Mouse (Mus musculus) embryonic facial prominence, embryonic 11.5 days (tissue): ENCODE measurements around the gene Foxred1. TPM values are rescaled to one million over a fixed set of nuclear protein-coding genes. Genes with fewer than 3 reads are reported as not detected.

ENCODE experiments used
- ATAC-seq: fragments of 200-750 bp; cut with Nextera tagmentation; replicated peaks from 2 replicates; pipeline ENCODE4 v1.8.0; 2017; ENCODE audit warnings: low read depth; ENCODE audit not compliant: insufficient number of reproducible peaks, low FRiP score, low TSS enrichment
- DNase-seq: peaks from one replicate; pipeline ENCODE4 v3.0.0-alpha.2; 2015; ENCODE audit warnings: low spot score
- H3K27ac ChIP-seq: fragments of 300-500 bp; sonication (generic); replicated peaks from 2 replicates; pipeline ENCODE4 v1.5.1; 2014; ENCODE audit warnings: mild to moderate bottlenecking, low read depth, low read length, control low read depth
- H3K27me3 ChIP-seq: fragments of 300-500 bp; sonication (generic); 2 replicates; pipeline ENCODE4 v1.6.1; 2014; ENCODE audit warnings: mild to moderate bottlenecking, low read length, moderate library complexity, mixed read lengths; ENCODE audit not compliant: control insufficient read depth, insufficient read depth
- H3K36me3 ChIP-seq: fragments of 300-500 bp; sonication (generic); replicated peaks from 2 replicates; pipeline ENCODE4 v1.6.1; 2014; ENCODE audit warnings: low read depth, mild to moderate bottlenecking, low read length, moderate library complexity, mixed read lengths; ENCODE audit not compliant: control insufficient read depth, insufficient read depth
- H3K4me1 ChIP-seq: fragments of 300-500 bp; sonication (generic); 2 replicates; pipeline ENCODE4 v1.6.1; 2014; ENCODE audit warnings: low read length, mixed read lengths; ENCODE audit not compliant: control insufficient read depth, insufficient read depth
- H3K4me2 ChIP-seq: fragments of 300-500 bp; sonication (generic); 2 replicates; pipeline ENCODE4 v1.6.1; 2014; ENCODE audit warnings: low read depth, mild to moderate bottlenecking, control low read depth, low read length, moderate library complexity
- H3K4me3 ChIP-seq: fragments of 300-500 bp; sonication (generic); 2 replicates; pipeline ENCODE4 v1.5.1; 2014; ENCODE audit warnings: low read depth, low read length, control low read depth
- H3K9ac ChIP-seq: fragments of 300-500 bp; sonication (generic); replicated peaks from 2 replicates; pipeline ENCODE4 v1.6.1; 2014; ENCODE audit warnings: mild to moderate bottlenecking, control low read depth, low read length
- H3K9me3 ChIP-seq: fragments of 300-500 bp; sonication (generic); replicated peaks from 2 replicates; pipeline ENCODE4 v1.6.1; 2016; ENCODE audit warnings: mild to moderate bottlenecking, low read length, inconsistent platforms, mixed read lengths; ENCODE audit not compliant: control insufficient read depth
- WGBS: fragments of 180-500 bp; shearing (Covaris S2); extraction: QIAGEN DNeasy Blood & Tissue Kit; methylation state at CpG from one replicate; pipeline ENCODE4 v1.1.7; 2014; 5-methylcytosine and 5-hydroxymethylcytosine counted together
- polyA plus RNA-seq: library from polyadenylated mRNA; unstranded; fragments of >200 nt; fragmentation: Nextera tagmentation; extraction: Ambion mirVana; gene quantifications from 2 replicates; pipeline ENCODE4 v1.2.1, GENCODE M21; 2014

Foxred1 gene
- polyA plus RNA-seq, 1 experiment from 2014 or later, result 28.7 TPM

DNA sequence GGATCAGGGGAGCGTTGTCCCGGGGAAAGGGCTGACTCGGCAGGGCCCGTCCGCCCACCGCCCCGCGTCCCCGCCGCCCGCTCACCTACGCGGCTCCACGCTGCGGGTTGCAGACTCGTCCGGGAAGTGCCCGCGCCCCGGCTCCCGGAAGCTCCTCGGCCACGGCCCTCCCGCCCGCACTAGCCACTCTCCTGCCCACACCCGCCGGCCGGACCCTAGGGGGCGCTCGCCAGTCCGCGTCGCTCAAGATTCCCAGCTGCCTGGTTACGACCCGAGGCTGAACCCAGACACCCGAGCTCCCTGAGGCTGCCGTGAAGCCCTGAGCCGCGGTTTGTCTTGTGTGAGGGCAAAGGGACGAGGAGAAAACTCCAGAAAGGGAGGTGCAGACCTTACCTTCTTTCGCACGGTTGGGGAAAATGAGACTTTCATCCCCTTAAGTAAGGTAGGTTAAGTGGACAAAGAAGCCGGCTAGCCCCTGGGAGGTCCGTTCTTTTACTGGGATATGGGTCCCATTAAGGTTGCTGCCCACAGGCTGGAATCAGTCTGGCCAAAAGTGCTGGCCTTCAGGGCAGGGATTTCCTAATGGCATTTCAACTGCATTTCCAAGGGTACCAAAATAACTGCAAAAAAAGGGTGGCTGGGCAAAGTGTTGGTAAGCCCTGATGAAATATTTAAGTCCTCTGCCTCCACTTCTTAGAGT lies 10.9 kb downstream of the Foxred1 start, which contains the start of the genes Srpr and Tirap:
Srpr (plus strand) TSS at position 404 of the 700 bp plus-strand sequence.
Tirap (minus strand) TSS at position 520 of the 700 bp plus-strand sequence.
- DNase-seq, result peak; percentile 92
- Histone ChIP-seq H3K36me3 (no peaks in the 10 kb centered on the region; the same call in 1 of the 2 replicates), H3K9me3 (no peaks in the 10 kb centered on the region), H3K27me3 (no peaks in the 10 kb centered on the region), H3K4me2 (peak within 1 kb of the TSS; percentile 82), H3K4me1 (no peaks in the 10 kb centered on the region), H3K9ac (peak within 1 kb of the TSS; percentile 80), H3K27ac (0 out of 2 replicates have a peak within 1 kb of the TSS, but pooled peaks have one; percentile 32), H3K4me3 (peak within 1 kb of the TSS; percentile 71)
- WGBS, result under 1% methylated on average over 40 of the region's 44 CpGs
- peak; percentile 88 for ATAC-seq

DNA sequence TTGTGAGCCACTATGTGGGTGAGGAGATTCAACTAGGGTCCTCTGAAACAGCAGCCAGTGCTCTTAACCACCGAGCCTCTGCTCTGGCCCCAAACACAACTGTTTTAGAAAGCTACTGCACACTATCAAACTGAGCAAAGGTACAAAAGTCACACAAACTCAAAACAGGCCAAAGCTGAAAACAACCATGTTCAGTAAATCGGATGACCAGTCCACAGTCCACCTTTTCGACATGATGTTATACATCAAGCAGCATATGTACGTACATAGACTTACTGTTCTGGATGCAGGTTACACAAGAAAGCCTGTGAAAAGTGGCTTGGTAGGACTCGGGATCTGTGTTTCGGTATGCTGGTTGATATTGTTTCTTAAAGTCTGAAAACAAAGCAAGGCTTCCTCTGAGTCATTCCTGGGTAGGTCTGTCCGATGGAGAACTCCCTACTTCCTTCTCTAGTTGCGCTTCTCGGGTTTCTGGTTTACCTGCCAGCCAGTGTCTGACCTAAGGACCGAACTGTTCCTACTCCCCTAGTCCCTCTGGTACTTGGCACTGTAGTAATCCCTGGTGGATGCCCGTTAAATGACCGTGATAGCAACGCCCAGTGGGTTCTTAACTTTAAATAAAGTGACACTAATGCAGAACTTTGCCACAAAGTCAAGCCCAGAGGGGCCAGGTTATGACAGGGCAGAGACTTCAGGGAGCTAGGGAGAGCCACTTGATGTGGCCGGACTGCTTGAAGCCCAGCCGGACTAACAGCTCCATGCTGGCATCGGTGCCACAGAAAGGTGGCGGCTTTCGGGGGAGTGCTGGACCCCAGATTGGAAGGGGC lies 11.7 kb downstream of the Foxred1 start:
- DNase-seq (peak; percentile 3), ATAC-seq (peak; percentile 25; the same call in 1 of the 2 replicates)
- H3K4me1 ChIP-seq, result no peaks in the 10 kb centered on the region
- H3K4me3 ChIP-seq, result peak overlapping the region; percentile 71
- H3K9me3 ChIP-seq, result no peaks in the 10 kb centered on the region
- H3K4me2 ChIP-seq, result peak overlapping the region; percentile 82
- H3K27ac ChIP-seq, result 0 out of 2 replicates have a peak overlapping the region, but pooled peaks have one; percentile 32
- peak overlapping the region; percentile 80 for H3K9ac ChIP-seq
- no peaks in the 10 kb centered on the region for H3K36me3 ChIP-seq
- 24% methylated on average over 18 of the region's 18 CpGs for WGBS
- H3K27me3 ChIP-seq, result no peaks in the 10 kb centered on the region

DNA sequence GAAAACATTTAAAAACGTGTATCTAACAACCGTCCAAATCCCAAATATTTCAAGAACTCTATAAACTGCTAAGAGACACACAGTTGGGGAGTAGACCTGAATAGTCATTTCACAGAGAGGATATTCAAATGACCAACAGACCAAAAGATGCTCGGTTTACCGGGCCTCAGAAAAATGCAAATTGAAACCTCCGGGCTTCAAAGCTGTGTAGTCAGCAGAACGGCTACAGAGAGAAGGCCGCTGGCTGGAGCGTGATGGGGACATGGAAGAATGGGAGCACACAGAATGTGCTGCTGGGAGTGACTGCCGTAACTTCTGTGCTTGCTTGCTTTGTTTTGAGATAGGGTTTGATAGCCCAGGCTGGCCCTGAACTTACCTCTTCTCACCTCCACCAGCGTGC lies 12.5 kb downstream of the Foxred1 start:
- WGBS, result 78% methylated on average over 10 of the region's 10 CpGs
- Histone ChIP-seq H3K4me1 (no peaks in the 10 kb centered on the region), H3K27ac (no peak overlapping the region), H3K4me2 (no peak overlapping the region), H3K9ac (no peak overlapping the region), H3K27me3 (no peaks in the 10 kb centered on the region), H3K4me3 (no peak overlapping the region), H3K9me3 (no peaks in the 10 kb centered on the region), H3K36me3 (no peaks in the 10 kb centered on the region)
- ATAC-seq (no peak), DNase-seq (no peak)

DNA sequence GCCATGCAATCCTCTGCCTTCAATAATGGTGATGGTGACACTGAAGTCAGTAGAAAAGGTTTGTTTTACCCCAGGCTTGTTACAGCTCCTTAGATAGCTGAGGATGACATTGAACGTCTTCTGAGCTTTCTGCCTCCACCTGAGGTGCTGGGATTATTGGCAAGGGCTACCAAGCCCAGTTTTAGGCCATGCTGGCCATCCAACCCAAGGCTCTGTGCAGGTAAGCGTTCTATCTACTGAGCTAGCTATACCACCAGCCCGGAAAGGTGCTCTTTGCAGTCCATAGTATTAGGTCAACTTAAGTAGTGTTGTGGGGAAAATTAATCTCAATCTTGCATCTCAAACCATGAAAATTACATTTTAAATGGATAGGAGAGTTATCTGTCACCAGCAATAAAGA lies 13.2 kb downstream of the Foxred1 start:
- H3K9me3 ChIP-seq, result no peaks in the 10 kb centered on the region
- ATAC-seq, result no peak
- H3K27ac ChIP-seq, result no peak overlapping the region
- H3K4me2 ChIP-seq, result no peak overlapping the region
- DNase-seq, result no peak
- no peaks in the 10 kb centered on the region for H3K36me3 ChIP-seq
- no peak overlapping the region for H3K9ac ChIP-seq
- no peaks in the 10 kb centered on the region for H3K4me1 ChIP-seq
- 83% methylated on average over 3 of the region's 3 CpGs for whole genome bisulfite sequencing
- no peaks in the 10 kb centered on the region for H3K27me3 ChIP-seq
- H3K4me3 ChIP-seq, result no peak overlapping the region

DNA sequence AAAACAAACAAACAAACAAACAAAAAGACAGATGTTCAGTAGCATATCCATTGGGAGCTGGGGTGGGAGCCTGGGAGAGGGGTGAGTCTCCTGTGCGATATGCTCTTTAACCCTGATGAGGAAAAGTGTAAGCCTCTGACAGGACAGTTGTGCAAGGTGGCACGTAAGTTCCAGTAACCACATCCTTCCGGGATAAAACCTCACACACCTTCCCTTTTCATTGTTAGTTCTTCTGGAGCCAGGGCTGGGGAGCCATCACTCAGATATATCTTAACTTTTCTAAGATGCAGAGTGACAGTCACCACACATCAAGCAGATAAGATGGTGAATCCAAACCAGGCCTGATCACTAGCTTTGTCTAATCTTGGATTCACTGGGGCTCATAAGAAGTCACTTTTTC lies 16.8 kb downstream of the Foxred1 start:
- H3K27ac ChIP-seq, result no peak overlapping the region
- DNase-seq, result no peak
- no peak overlapping the region for H3K4me3 ChIP-seq
- no peak for ATAC-seq
- H3K4me1 ChIP-seq, result no peaks in the 10 kb centered on the region
- H3K36me3 ChIP-seq, result no peaks in the 10 kb centered on the region
- 95% methylated on average over 3 of the region's 3 CpGs for WGBS
- H3K9me3 ChIP-seq, result no peaks in the 10 kb centered on the region
- no peaks in the 10 kb centered on the region for H3K27me3 ChIP-seq
- H3K9ac ChIP-seq, result no peak overlapping the region
- H3K4me2 ChIP-seq, result no peak overlapping the region

DNA sequence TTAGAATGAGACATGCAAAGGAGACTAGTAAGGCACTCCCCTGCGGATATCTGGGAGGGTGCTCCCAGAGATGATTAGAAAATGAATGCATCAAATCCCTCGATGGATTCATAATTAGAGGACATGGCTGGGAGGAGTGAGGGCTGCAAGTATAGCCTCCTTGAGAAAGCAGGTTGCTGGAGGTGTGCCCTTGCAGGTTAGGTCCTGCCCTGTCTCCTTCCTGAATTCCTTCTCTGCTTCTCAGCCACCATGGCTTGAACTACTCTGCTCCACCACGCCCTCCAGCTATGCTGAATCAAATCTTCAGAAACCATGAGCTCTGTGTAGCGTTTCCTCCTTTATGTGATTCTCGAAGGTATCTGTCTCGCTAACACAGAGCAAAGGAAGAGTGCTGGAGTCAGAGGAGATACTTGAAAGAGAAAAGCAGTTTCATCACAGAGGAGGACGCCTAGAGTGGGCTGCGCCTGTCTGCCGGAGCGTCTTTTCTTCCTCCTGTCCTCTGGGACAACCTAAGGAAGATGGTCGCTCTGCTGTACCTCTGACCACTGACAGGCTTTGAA lies 17.8 kb downstream of the Foxred1 start:
- 74% methylated on average over 11 of the region's 11 CpGs for WGBS
- ATAC-seq, result no peak

DNA sequence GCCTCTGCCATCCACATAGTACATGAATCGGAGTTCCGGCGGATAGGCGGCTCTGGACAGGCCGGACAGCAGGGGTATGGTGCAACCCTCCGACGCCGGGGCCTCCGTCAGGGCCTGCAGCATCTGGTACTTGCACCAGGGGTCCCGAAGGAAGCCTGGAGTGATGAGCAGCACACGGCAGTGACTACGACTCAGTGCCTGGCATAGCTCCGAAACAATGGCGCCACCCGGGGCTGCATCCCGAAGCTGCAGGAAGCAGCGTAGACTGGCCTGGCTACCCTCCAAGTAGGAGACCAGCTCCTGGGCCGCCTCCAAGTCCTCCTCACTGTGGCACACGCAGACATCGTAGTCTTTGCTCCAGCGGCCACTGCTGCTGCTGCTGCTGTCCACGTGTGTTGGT lies 22.2 kb downstream of the Foxred1 start:
- H3K4me3 ChIP-seq, result no peak overlapping the region
- no peaks in the 10 kb centered on the region for H3K27me3 ChIP-seq
- H3K4me1 ChIP-seq, result no peaks in the 10 kb centered on the region
- H3K27ac ChIP-seq, result no peak overlapping the region
- ATAC-seq (no peak), DNase-seq (no peak)
- WGBS, result 74% methylated on average over 22 of the region's 22 CpGs
- no peaks in the 10 kb centered on the region for H3K9me3 ChIP-seq
- no peaks in the 10 kb centered on the region; the same call in 1 of the 2 replicates for H3K36me3 ChIP-seq
- H3K9ac ChIP-seq, result no peak overlapping the region
- H3K4me2 ChIP-seq, result no peak overlapping the region

More for the DNA sequence above, 17.8 kb downstream of the Foxred1 start:
- Histone ChIP-seq H3K36me3 (no peaks in the 10 kb centered on the region; the same call in 1 of the 2 replicates), H3K9me3 (no peaks in the 10 kb centered on the region), H3K27me3 (no peaks in the 10 kb centered on the region), H3K4me3 (no peak overlapping the region), H3K4me1 (no peaks in the 10 kb centered on the region), H3K27ac (no peak overlapping the region), H3K4me2 (no peak overlapping the region), H3K9ac (no peak overlapping the region)
- DNase-seq, result no peak
